Mouse (Mus musculus): ENCODE measurements at regions not wholly inside any gene's neighbourhood (a gene's known extent, or its start where the extent isn't known, plus 50 kb on each side); places are given as distances from the start of the nearest gene placed in this dataset.

GRCm38 (mm10) chr10:100206617-100207530 lies 128.6 kb upstream of the Gm4301 start:
- Histone ChIP-seq H3ac (ENCODE audit: control insufficient read depth, insufficient read length, low read depth) (no peak overlapping the region), H3K79me3 (ENCODE audit: low read depth) (no peaks in the 10 kb centered on the region), H3K27me3 (ENCODE audit: control insufficient read depth, insufficient read depth, insufficient read length) (no peaks in the 10 kb centered on the region), H3K36me3 (ENCODE audit: control insufficient read depth, insufficient read depth) (no peaks in the 10 kb centered on the region), H3K4me3 (ENCODE audit: insufficient read depth, poor library complexity, severe bottlenecking) (no peak overlapping the region), H3K79me2 (ENCODE audit: control insufficient read depth, insufficient read depth) (no peaks in the 10 kb centered on the region)
- TF ChIP-seq CTCF (IDR thresholded peaks at IDR 0.05; ENCODE audit: control insufficient read depth, insufficient read depth, insufficient read length) (no peak), USF1 (IDR thresholded peaks at IDR 0.05; ENCODE audit: low read depth) (no peak), MAX (IDR thresholded peaks at IDR 0.05) (no peak), FOSL1 (IDR thresholded peaks at IDR 0.05; ENCODE audit: insufficient read depth, low read length, poor library complexity, severe bottlenecking) (no peak), MYOG (IDR thresholded peaks at IDR 0.05; ENCODE audit: control insufficient read depth, extremely low read depth, insufficient read length) (no peak), MYOD1 (IDR thresholded peaks at IDR 0.05; ENCODE audit: control insufficient read depth, insufficient read length, low read depth) (no peak), CEBPB (IDR thresholded peaks at IDR 0.05; ENCODE audit: low read depth) (no peak)

DNA sequence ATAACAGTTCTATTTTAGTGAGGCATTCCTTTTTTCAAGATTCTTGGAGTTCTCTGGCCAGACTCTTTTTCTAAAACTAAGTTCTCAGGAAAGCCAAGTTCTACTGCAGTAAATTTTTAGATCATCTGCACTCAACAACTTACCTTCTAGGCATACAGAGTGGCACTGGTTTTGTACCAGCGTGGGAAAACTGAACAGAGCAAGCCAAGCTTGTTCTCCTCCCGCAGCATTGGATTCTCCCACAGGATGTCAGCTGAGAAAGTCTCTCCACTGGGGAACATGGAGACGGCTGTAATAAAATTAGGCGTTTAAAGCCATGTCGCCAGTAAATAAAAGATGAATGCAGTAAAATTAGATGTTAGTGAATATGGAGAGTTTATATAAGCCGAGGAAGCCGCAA lies 124.8 kb upstream of the Gm4301 start:
- no peak overlapping the region for H3K4me3 ChIP-seq (ENCODE audit: insufficient read depth, poor library complexity, severe bottlenecking)
- H3K79me3 ChIP-seq (ENCODE audit: low read depth): no peaks in the 10 kb centered on the region
- no peaks in the 10 kb centered on the region for H3K36me3 ChIP-seq (ENCODE audit: control insufficient read depth, insufficient read depth)
- H3ac ChIP-seq (ENCODE audit: control insufficient read depth, insufficient read length, low read depth): no peak overlapping the region
- H3K27me3 ChIP-seq (ENCODE audit: control insufficient read depth, insufficient read depth, insufficient read length): no peaks in the 10 kb centered on the region
- no peaks in the 10 kb centered on the region for H3K79me2 ChIP-seq (ENCODE audit: control insufficient read depth, insufficient read depth)
- TF ChIP-seq MAX (IDR thresholded peaks at IDR 0.05): no peak
- no peak for TF ChIP-seq MYOD1 (IDR thresholded peaks at IDR 0.05; ENCODE audit: control insufficient read depth, insufficient read length, low read depth)
- no peak for TF ChIP-seq CTCF (IDR thresholded peaks at IDR 0.05; ENCODE audit: control insufficient read depth, insufficient read depth, insufficient read length)
- no peak for TF ChIP-seq USF1 (IDR thresholded peaks at IDR 0.05; ENCODE audit: low read depth)
- TF ChIP-seq CEBPB (IDR thresholded peaks at IDR 0.05; ENCODE audit: low read depth): no peak
- TF ChIP-seq MYOG (IDR thresholded peaks at IDR 0.05; ENCODE audit: control insufficient read depth, extremely low read depth, insufficient read length): no peak
- no peak for TF ChIP-seq FOSL1 (IDR thresholded peaks at IDR 0.05; ENCODE audit: insufficient read depth, low read length, poor library complexity, severe bottlenecking)

GRCm38 (mm10) chr10:100224459-100225097 lies 110.9 kb upstream of the Gm4301 start:
- Histone ChIP-seq H3K79me3 (ENCODE audit: low read depth) (no peaks in the 10 kb centered on the region), H3K36me3 (ENCODE audit: control insufficient read depth, insufficient read depth) (no peaks in the 10 kb centered on the region), H3K79me2 (ENCODE audit: control insufficient read depth, insufficient read depth) (no peaks in the 10 kb centered on the region), H3K4me3 (ENCODE audit: insufficient read depth, poor library complexity, severe bottlenecking) (no peak overlapping the region), H3K27me3 (ENCODE audit: control insufficient read depth, insufficient read depth, insufficient read length) (no peaks in the 10 kb centered on the region), H3ac (ENCODE audit: control insufficient read depth, insufficient read length, low read depth) (no peak overlapping the region)
- TF ChIP-seq FOSL1 (IDR thresholded peaks at IDR 0.05; ENCODE audit: insufficient read depth, low read length, poor library complexity, severe bottlenecking): no peak
- no peak for TF ChIP-seq MYOG (IDR thresholded peaks at IDR 0.05; ENCODE audit: control insufficient read depth, extremely low read depth, insufficient read length)
- TF ChIP-seq MAX (IDR thresholded peaks at IDR 0.05): no peak
- TF ChIP-seq CTCF (IDR thresholded peaks at IDR 0.05; ENCODE audit: control insufficient read depth, insufficient read depth, insufficient read length): no peak
- TF ChIP-seq MYOD1 (IDR thresholded peaks at IDR 0.05; ENCODE audit: control insufficient read depth, insufficient read length, low read depth): no peak
- no peak for TF ChIP-seq CEBPB (IDR thresholded peaks at IDR 0.05; ENCODE audit: low read depth)
- no peak for TF ChIP-seq USF1 (IDR thresholded peaks at IDR 0.05; ENCODE audit: low read depth)

- no peak for TF ChIP-seq CTCF (IDR thresholded peaks at IDR 0.05; ENCODE audit: control insufficient read depth, insufficient read depth, insufficient read length)
- TF ChIP-seq MYOG (IDR thresholded peaks at IDR 0.05; ENCODE audit: control insufficient read depth, extremely low read depth, insufficient read length): no peak
- no peak for TF ChIP-seq USF1 (IDR thresholded peaks at IDR 0.05; ENCODE audit: low read depth)
- no peak for TF ChIP-seq CEBPB (IDR thresholded peaks at IDR 0.05; ENCODE audit: low read depth)
- TF ChIP-seq MYOD1 (IDR thresholded peaks at IDR 0.05; ENCODE audit: control insufficient read depth, insufficient read length, low read depth): no peak
- TF ChIP-seq MAX (IDR thresholded peaks at IDR 0.05): no peak
- no peak for TF ChIP-seq FOSL1 (IDR thresholded peaks at IDR 0.05; ENCODE audit: insufficient read depth, low read length, poor library complexity, severe bottlenecking)
- no peaks in the 10 kb centered on the region for H3K79me3 ChIP-seq (ENCODE audit: low read depth)
- H3K27me3 ChIP-seq (ENCODE audit: control insufficient read depth, insufficient read depth, insufficient read length): no peaks in the 10 kb centered on the region
- H3K79me2 ChIP-seq (ENCODE audit: control insufficient read depth, insufficient read depth): no peaks in the 10 kb centered on the region
- H3K36me3 ChIP-seq (ENCODE audit: control insufficient read depth, insufficient read depth): no peaks in the 10 kb centered on the region
- H3K4me3 ChIP-seq (ENCODE audit: insufficient read depth, poor library complexity, severe bottlenecking): no peak overlapping the region
- H3ac ChIP-seq (ENCODE audit: control insufficient read depth, insufficient read length, low read depth): no peak overlapping the region
Measured at GRCm38 (mm10) chr10:100259235-100259900, 76.1 kb upstream of the Gm4301 start.

- no peak overlapping the region for H3ac ChIP-seq (ENCODE audit: control insufficient read depth, insufficient read length, low read depth)
- TF ChIP-seq MYOD1 (IDR thresholded peaks at IDR 0.05; ENCODE audit: control insufficient read depth, insufficient read length, low read depth): no peak
- TF ChIP-seq CEBPB (IDR thresholded peaks at IDR 0.05; ENCODE audit: low read depth): no peak
- TF ChIP-seq FOSL1 (IDR thresholded peaks at IDR 0.05; ENCODE audit: insufficient read depth, low read length, poor library complexity, severe bottlenecking): no peak
- no peak for TF ChIP-seq MYOG (IDR thresholded peaks at IDR 0.05; ENCODE audit: control insufficient read depth, extremely low read depth, insufficient read length)
- no peak for TF ChIP-seq USF1 (IDR thresholded peaks at IDR 0.05; ENCODE audit: low read depth)
- H3K79me3 ChIP-seq (ENCODE audit: low read depth): no peaks in the 10 kb centered on the region
- H3K4me3 ChIP-seq (ENCODE audit: insufficient read depth, poor library complexity, severe bottlenecking): no peak overlapping the region
- H3K36me3 ChIP-seq (ENCODE audit: control insufficient read depth, insufficient read depth): no peaks in the 10 kb centered on the region
- no peaks in the 10 kb centered on the region for H3K27me3 ChIP-seq (ENCODE audit: control insufficient read depth, insufficient read depth, insufficient read length)
- no peaks in the 10 kb centered on the region for H3K79me2 ChIP-seq (ENCODE audit: control insufficient read depth, insufficient read depth)
Measured at GRCm38 (mm10) chr10:100263447-100263846, 72.0 kb upstream of the Gm4301 start.

Measured in C2C12 (cell line).